Mouse (Mus musculus): ENCODE measurements at regions not wholly inside any gene's neighbourhood (a gene's known extent, or its start where the extent isn't known, plus 50 kb on each side); places are given as distances from the start of the nearest gene placed in this dataset.

- no peak for TF ChIP-seq POLR2A (IDR thresholded peaks at IDR 0.05; ENCODE audit: extremely low read depth, insufficient read depth, low read length)
- TF ChIP-seq CTCF (IDR thresholded peaks at IDR 0.05; ENCODE audit: low read depth, low read length), result no peak
Measured at GRCm38 (mm10) chr2:82839852-82840251, 103.6 kb upstream of the Fsip2 start.

Measured in liver, adult 2 months (tissue).